Mouse (Mus musculus) gonadal fat pad, adult 2 months (tissue): ENCODE data around the gene Emg1. TPM values are rescaled to one million over a fixed set of nuclear protein-coding genes. Genes with fewer than 3 reads are reported as not detected.
"Not testable (repeated sequence)": the region's sequence is repeated elsewhere in the genome, so short reads cannot be mapped to it uniquely, and the experiment has no call there.

Experiments used
- DNase-seq: peaks from one replicate; pipeline ENCODE4 v3.0.0-alpha.2; 2012; ENCODE audit warnings: low read depth
- polyA plus RNA-seq: library from polyadenylated mRNA; depleted of rRNA; stranded (reverse); fragments of >200 nt; gene quantifications from 2 replicates; pipeline ENCODE4 v1.2.3, GENCODE M21; 2012

Gene Emg1
- polyA plus RNA-seq, 1 experiment = 43.6 TPM

- peak; percentile 64 for DNase-seq
Measured at GRCm38 (mm10) chr6:124683591-124684417, 28.2 kb downstream of the Emg1 start.

DNA sequence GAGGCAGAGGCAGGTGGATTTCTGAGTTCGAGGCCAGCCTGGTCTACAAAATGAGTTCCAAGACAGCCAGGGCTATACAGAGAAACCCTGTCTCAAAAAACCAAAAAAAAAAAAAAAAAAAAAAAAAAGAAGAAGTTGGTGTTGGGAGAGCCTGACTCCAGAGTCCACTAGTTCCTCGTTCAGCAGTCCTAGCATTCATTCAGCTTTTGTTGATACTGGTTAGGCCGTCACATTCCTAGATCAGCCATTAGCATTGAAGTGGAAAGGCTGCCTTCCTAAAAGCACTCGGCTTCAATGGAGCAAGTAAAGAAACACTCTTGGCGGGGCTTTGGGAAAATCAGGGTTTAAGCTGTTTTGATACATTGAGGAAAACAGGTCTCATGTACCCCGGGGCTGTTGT is 29.7 kb downstream of the Emg1 start:
- not testable (repeated sequence) for DNase-seq

DNA sequence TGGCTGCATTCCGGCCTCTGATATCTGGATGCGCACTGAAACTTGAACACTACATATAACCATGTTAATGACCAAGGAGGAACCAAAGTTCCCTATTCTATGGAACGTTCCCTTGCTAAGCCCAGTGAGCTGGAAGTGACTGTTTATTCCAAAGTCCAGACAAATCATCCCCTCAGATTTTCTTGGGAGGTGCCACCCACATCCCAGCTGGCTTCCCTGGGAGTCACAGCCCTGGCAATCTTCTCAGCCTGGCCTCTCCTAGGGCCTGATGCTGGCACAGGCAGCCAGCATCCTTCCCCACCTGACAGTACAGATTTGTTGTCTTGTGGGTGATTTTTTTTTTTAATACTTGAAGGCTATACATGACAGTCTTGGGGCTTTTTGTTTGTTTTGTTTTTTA is 32.5 kb downstream of the Emg1 start:
- no peak for DNase-seq

DNA sequence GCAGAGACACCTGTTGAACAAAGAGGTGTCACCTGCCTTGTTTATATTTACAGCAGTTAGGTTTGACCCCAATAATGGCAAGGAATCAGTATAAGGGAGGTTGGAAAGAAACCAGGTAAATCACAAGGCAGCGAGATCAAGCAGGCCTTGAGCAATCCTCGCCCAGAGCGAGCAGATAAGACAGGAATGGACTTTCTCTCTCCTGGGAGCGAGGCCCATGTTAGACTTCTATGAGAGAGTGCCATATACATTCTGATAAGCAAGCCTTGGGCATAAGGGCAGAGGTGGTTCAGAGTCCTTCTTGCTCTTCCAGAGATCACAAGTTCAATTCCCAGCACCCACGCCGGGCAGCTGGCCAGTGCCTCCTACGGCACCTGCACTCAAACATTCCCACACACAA is 33.2 kb downstream of the Emg1 start:
- DNase-seq = no peak

DNA sequence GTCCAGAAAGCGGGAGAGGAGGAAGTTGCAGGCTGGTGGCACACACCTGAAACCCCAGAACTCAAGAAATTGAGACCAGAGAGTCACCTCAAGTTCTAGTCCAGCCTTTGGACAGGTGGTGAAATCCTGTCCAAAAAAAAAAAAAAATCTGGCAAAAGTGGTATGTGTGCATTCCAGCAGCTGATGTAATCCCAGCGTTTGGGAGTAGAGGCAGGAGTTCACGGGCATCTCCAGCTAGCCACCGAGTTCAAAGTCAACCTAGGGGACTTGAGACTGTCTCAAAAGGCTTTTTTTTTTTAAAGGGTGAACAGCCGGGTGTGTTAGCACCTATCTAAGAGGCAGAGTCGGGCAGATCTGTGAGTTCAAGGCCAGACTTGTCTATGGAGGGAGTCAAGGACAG is 35.8 kb downstream of the Emg1 start:
- no peak for DNase-seq

- no peak for DNase-seq
Measured at GRCm38 (mm10) chr6:124674591-124674990, 37.4 kb downstream of the Emg1 start.

GRCm38 (mm10) chr6:124673619-124674018 is 38.4 kb downstream of the Emg1 start:
- no peak for DNase-seq

GRCm38 (mm10) chr6:124672100-124672499 is 39.9 kb downstream of the Emg1 start:
- DNase-seq = no peak

GRCm38 (mm10) chr6:124670281-124670900 is 41.6 kb downstream of the Emg1 start:
- peak; percentile 50 for DNase-seq

GRCm38 (mm10) chr6:124669234-124669859 is 42.6 kb downstream of the Emg1 start:
- no peak for DNase-seq

- DNase-seq = no peak
Measured at GRCm38 (mm10) chr6:124665011-124665410, 47.0 kb downstream of the Emg1 start.

DNA sequence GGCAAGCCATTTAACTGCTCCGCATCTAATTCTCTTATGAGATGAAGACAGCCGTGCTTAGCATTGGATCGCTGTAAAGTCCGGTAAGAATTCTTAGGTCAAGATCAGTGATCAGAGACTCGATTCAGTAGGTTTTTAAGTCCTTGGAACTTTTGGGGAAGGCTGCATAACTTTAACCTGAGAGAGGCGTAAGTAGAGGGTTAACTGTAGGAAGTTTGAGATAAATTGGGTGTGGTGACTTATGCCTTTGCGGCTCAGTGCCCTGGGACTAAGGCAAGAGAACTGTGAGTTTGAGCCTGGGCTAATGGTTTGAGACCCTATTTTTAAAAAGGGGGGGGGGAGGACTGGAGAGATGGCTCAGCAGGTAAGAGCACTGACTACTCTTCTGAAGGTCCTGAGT is 47.7 kb downstream of the Emg1 start:
- DNase-seq = no peak

- DNase-seq = no peak
Measured at GRCm38 (mm10) chr6:124663424-124663795, 48.6 kb downstream of the Emg1 start.

GRCm38 (mm10) chr6:124662477-124663423 is 49.2 kb downstream of the Emg1 start, which contains the start of gene Lpcat3:
Lpcat3 (plus strand) TSS chr6:124663027.
- peak; percentile 38 for DNase-seq

DNA sequence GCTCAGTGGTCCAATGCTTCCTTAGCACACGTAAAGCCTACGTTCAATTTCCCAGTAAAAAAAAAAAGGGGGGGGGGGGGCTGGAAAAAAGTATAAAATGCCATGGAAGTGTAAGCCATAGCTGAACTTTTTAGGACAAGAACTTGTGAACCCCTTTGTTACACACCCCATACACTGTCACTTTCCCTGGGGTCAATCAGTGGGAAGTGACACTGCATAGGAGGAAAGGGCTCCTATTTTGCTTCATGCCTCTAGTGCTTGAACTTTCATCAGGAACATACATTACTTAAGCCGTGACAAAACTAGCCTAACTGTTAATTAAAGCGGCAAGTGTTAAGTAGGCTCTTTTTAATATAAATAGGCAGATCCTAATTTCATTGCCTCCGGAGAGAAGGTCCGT is 50.0 kb downstream of the Emg1 start:
- DNase-seq = no peak

DNA sequence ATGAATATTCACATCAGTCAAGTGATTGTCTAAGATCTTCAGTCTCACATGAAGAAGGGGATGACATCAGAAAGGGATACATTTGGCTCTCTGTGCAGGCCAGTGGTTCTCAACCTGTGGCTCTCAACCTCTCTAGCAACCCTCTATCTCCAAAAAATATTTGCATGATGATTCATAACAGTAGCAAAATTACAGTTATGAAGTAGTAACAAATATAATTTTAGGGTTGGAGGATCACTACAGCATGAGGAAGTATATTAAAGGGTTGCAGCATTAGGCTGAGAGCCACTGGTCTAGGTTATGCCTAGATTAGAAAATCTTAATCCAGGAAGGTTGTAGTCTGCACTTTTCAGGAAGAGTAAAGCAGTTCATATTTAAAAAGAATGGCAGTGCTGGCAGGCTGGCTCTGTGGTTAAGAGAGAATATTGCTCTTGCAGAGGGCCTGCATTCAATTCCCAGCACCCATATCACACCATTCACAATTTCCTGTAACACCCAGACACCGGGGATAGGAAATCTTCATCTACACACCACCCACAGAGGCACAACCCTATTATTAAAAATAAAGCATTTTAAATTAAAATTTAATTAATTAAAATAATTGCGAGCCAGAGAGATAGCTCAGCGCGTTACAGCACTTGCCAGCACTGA is 50.7 kb downstream of the Emg1 start:
- no peak for DNase-seq

GRCm38 (mm10) chr6:124658067-124658466 is 53.9 kb downstream of the Emg1 start:
- no peak for DNase-seq

DNA sequence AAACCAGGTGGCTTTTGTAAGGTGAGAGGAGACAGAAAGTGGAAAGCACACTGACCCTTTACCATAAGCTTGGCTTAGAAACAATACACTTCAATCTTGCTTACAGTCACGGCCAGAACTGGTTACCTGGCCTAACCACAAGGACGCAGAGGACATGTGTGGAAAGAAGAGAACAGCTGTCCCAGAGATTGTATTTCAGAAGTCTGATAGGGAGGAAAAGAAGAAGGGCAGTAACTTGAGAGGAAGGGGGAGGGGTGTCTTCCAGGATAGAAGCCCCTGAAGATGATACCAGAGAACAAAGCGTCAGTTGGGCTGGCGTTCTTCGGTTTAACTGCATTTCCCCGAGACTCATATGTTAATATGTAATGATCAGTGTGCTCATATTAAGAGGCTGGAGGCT is 56.1 kb downstream of the Emg1 start:
- no peak for DNase-seq
